Mouse (Mus musculus) ES-E14 (cell line): ENCODE measurements around the gene Atg4a-ps. TPM values are rescaled to one million over a fixed set of nuclear protein-coding genes. Genes with fewer than 3 reads are reported as not detected.
"Not testable (repeated sequence)": the region's sequence is repeated elsewhere in the genome, so short reads cannot be mapped to it uniquely, and the experiment has no call there.

Source experiments
- DNase-seq: peaks from one replicate; pipeline ENCODE4 v3.0.0-alpha.2; 2013; ENCODE audit warnings: low read depth, low spot score
- H3K27ac ChIP-seq: 2 replicates; pipeline ENCODE4 v1.5.1; 2012; ENCODE audit warnings: low read depth, mild to moderate bottlenecking, low read length, moderate library complexity, mixed read lengths; ENCODE audit not compliant: poor library complexity, insufficient read depth, severe bottlenecking
- H3K36me3 ChIP-seq: 2 replicates; pipeline ENCODE4 v1.6.1; 2012; ENCODE audit warnings: mild to moderate bottlenecking, low read length, moderate library complexity, mixed read lengths; ENCODE audit not compliant: control insufficient read depth, poor library complexity, insufficient read depth, severe bottlenecking
- H3K4me1 ChIP-seq, 2 experiments: fragments of 150-350 bp in 1 of 2; sonication (generic) in 1 of 2; 2 replicates each; pipeline ENCODE4 v1.6.1; 2012; ENCODE audit warnings: low read length in 2 of 2, mild to moderate bottlenecking in 1 of 2, mixed read lengths in 1 of 2; ENCODE audit not compliant: control insufficient read depth in 2 of 2, insufficient read depth in 2 of 2, poor library complexity in 1 of 2
- H3K4me3 ChIP-seq, 2 experiments: fragments of 150-350 bp in 1 of 2; sonication (generic) in 1 of 2; 2 replicates each; pipeline ENCODE4 v1.5.1; 2012; ENCODE audit warnings: low read length in 2 of 2, low read depth in 1 of 2, mild to moderate bottlenecking in 1 of 2, mixed read lengths in 1 of 2; ENCODE audit not compliant: insufficient read depth in 1 of 2, poor library complexity in 1 of 2, severe bottlenecking in 1 of 2
- H3K9ac ChIP-seq: 2 replicates; pipeline ENCODE4 v1.6.1; 2012; ENCODE audit warnings: low read depth, mild to moderate bottlenecking, low read length, mixed read lengths; ENCODE audit not compliant: poor library complexity, insufficient read depth, severe bottlenecking
- H3K9me3 ChIP-seq: fragments of 150-350 bp; sonication (generic); 2 replicates; pipeline ENCODE4 v1.6.1; 2012; ENCODE audit warnings: low read depth, mild to moderate bottlenecking, low read length; ENCODE audit not compliant: control insufficient read depth, insufficient read depth
- CHD2 ChIP-seq: IDR thresholded peaks from 2 replicates; pipeline ENCODE4 v1.6.1; 2014; ENCODE audit warnings: mild to moderate bottlenecking, low read depth, low read length, inconsistent platforms
- HCFC1 ChIP-seq: IDR thresholded peaks from 2 replicates; pipeline ENCODE4 v1.6.1; 2012; ENCODE audit warnings: low read length, inconsistent platforms, borderline replicate concordance; ENCODE audit not compliant: insufficient read depth
- MAFK ChIP-seq: IDR thresholded peaks from 2 replicates; pipeline ENCODE4 v1.6.1; 2014; ENCODE audit warnings: mild to moderate bottlenecking, low read depth, low read length, inconsistent platforms; ENCODE audit not compliant: insufficient read depth
- ZC3H11A ChIP-seq: IDR thresholded peaks from 2 replicates; pipeline ENCODE4 v1.6.1; 2012; ENCODE audit warnings: low read depth, mild to moderate bottlenecking, inconsistent platforms, low read length, borderline replicate concordance
- ZNF384 ChIP-seq: IDR thresholded peaks from 2 replicates; pipeline ENCODE4 v1.6.1; 2012; ENCODE audit warnings: low read depth, low read length, inconsistent platforms
- in situ Hi-C, 2 experiments: fragments of 600-800 bp; cut with MboI; formaldehyde crosslinking; loops; one replicate each; pipeline ENCODE4 v1.15.1; 2025; ENCODE audit warnings: low sequenced_read_pairs in 2 of 2, inconsistent platforms in 1 of 2; ENCODE audit not compliant: unreplicated experiment in 2 of 2
- total RNA-seq: library from RNA; depleted of rRNA; stranded (reverse); fragments of 300-350 nt; gene quantifications from 2 replicates; pipeline ENCODE4 v1.2.3, GENCODE M21; 2012; rRNA removed

The Atg4a-ps gene
- 0.18 TPM in 1 of 2 replicates, not detected in the other for total RNA-seq

DNA sequence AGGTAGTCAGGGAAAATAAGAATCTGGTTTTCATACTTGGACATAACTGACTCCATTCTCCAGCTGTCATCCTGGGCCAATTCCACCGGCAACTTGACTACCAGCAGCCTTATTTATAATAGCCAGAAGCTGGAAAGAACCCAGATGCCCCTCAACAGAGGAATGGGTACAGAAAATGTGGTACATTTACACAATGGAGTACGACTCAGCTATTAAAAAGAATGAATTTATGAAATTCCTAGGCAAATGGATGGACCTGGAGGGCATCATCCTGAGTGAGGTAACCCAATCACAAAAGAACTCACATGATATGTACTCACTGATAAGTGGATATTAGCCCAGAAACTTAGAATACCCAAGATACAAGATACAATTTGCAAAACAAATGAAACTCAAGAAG lies at the start of gene Atg4a-ps:
TSS of gene Atg4a-ps (minus strand) at position 101 of the 400 bp plus-strand sequence.
- DNase-seq, H3K9me3 ChIP-seq, H3K27ac ChIP-seq, in situ Hi-C loops, H3K4me1 ChIP-seq, H3K9ac ChIP-seq, H3K36me3 ChIP-seq, H3K4me3 ChIP-seq: not testable (repeated sequence)

DNA sequence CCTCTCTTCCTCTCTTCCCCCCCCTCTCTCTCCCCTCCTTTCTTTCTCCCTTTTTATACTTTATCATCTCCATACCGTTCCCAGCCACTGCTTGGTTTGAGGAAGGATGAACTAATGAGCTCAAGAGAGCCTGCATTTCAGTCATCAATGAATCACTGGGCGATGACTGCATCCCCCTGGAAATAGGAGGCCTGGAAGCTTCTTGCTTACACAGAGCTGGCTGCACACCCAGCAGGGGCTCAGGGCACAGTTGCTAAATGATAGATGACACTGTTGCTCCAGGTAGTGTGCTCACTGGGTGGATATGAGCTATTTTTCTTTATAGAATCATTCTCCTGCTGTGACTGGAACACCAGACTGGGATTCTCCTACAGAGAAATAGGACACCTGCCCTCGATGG lies 49.7 kb upstream of the Atg4a-ps start:
- TF ChIP-seq MAFK (no peak), ZC3H11A (no peak), CHD2 (no peak), ZNF384 (no peak), HCFC1 (no peak)
- Histone ChIP-seq H3K4me3 (no peak overlapping the region), H3K36me3 (no peaks in the 10 kb centered on the region), H3K4me1 (no peaks in the 10 kb centered on the region), H3K9ac (no peak overlapping the region), H3K27ac (no peak overlapping the region), H3K9me3 (no peaks in the 10 kb centered on the region)
- DNase-seq, result no peak
- in situ Hi-C loops, result no loop called here

DNA sequence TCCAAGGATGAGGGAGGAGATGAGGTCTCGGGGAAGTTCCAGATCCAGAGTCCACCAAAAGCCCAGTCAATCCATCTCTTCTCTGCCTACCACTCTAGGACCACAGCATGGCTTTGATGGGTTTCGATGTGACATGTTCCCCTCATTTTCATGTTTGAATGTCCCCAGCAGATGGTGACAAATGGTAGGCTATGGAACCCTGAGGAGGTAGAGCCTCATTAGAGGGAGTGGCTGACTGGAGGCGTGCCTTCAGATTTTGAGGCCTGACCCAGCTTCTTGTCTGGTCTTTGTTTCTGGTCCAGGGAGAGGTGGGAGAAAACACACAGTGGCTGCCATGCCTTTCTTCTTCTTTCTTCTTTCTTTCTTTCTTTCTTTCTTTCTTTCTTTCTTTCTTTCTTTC lies 44.6 kb upstream of the Atg4a-ps start:
- H3K4me3 ChIP-seq, result no peak overlapping the region
- TF ChIP-seq ZC3H11A (no peak), HCFC1 (no peak), CHD2 (no peak), ZNF384 (no peak)
- H3K27ac ChIP-seq, result no peak overlapping the region
- H3K9ac ChIP-seq, result no peak overlapping the region
- in situ Hi-C loops, result no loop called here
- H3K36me3 ChIP-seq, result no peaks in the 10 kb centered on the region
- no peaks in the 10 kb centered on the region; a peak in 1 of 4 replicates for H3K4me1 ChIP-seq
- no peak for DNase-seq
- no peaks in the 10 kb centered on the region for H3K9me3 ChIP-seq

DNA sequence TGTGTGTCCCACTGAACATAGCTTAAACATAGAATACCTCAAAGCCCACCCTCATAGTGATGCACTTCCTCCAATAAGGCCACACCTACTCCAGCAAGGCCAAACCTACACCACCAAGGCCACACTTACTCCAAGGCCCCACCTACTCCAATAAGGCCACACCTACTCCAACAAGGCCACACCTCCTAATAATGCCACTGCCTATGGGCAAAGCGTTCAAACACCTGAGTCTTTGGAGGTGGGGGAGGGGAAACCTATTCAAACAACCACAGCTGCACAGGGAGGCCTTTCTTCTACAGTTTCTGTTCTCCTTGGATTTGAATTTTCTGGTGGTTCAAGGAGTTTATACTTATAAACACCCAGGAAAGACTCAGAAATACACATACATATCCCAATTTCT lies 43.2 kb upstream of the Atg4a-ps start:
- Histone ChIP-seq H3K27ac (no peak overlapping the region), H3K4me1 (peaks cover 1 to 2% of the 10 kb centered on the region in 2 experiments; a peak in 1 of 4 replicates), H3K36me3 (no peaks in the 10 kb centered on the region), H3K9me3 (no peaks in the 10 kb centered on the region), H3K4me3 (no peak overlapping the region), H3K9ac (no peak overlapping the region)
- TF ChIP-seq CHD2, result no peak
- TF ChIP-seq ZNF384, result no peak
- TF ChIP-seq ZC3H11A, result no peak
- no peak for TF ChIP-seq MAFK
- no peak for TF ChIP-seq HCFC1
- DNase-seq, result no peak
- in situ Hi-C loops, result no loop called here

DNA sequence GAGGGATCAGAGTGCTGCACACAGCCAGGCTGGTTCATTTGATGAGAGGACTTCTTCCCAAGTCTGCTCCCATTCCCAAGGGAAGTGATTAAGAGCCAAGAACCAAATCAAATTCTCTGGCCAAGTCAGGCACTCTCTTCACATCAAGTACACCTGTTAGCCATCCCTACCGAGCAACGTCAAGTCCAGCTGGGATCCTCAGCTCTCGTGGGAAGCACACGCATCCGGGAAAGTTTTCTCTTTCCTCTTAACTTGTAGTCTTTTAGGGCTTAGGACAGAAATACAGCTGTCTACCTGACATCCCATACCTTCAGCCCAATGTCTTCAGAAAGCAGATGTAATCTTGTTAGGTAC lies 38.1 kb upstream of the Atg4a-ps start:
- Histone ChIP-seq H3K4me3 (peak overlapping the region in 1 of 2 experiments; percentile 27; a peak in 1 of 4 replicates), H3K27ac (no peak overlapping the region; the same call in 1 of the 2 replicates), H3K9ac (no peak overlapping the region), H3K4me1 (peaks cover 5 to 17% of the 10 kb centered on the region in 2 experiments), H3K36me3 (no peaks in the 10 kb centered on the region), H3K9me3 (no peaks in the 10 kb centered on the region)
- no peak for DNase-seq
- TF ChIP-seq MAFK, result no peak
- TF ChIP-seq HCFC1, result no peak
- TF ChIP-seq ZC3H11A, result no peak
- TF ChIP-seq ZNF384, result no peak
- no peak for TF ChIP-seq CHD2
- in situ Hi-C loops, result no loop called here
